Mouse (Mus musculus) liver, adult 2 months (tissue): ENCODE results near the gene Zfp82. TPM values are rescaled to one million over a fixed set of nuclear protein-coding genes. Genes with fewer than 3 reads are reported as not detected.

Experiments
- DNase-seq: peaks from one replicate; pipeline ENCODE4 v3.0.0-alpha.2; 2011; ENCODE audit warnings: low read depth, low spot score; ENCODE audit errors: extremely low read depth
- H3K27ac ChIP-seq: fragments of 200-500 bp; replicated peaks from 2 replicates; pipeline ENCODE4 v1.5.1; 2012; ENCODE audit warnings: low read depth, mild to moderate bottlenecking, control low read depth, inconsistent platforms, low read length; ENCODE audit not compliant: insufficient read depth
- H3K27me3 ChIP-seq: fragments of 200-500 bp; 2 replicates; pipeline ENCODE4 v1.6.1; 2012; ENCODE audit warnings: mild to moderate bottlenecking, moderate library complexity, low read length, inconsistent platforms; ENCODE audit not compliant: control insufficient read depth, insufficient read depth
- H3K36me3 ChIP-seq: fragments of 200-500 bp; 2 replicates; pipeline ENCODE4 v1.6.1; 2012; ENCODE audit warnings: low read length, inconsistent platforms; ENCODE audit not compliant: control insufficient read depth, insufficient read depth
- H3K4me1 ChIP-seq: fragments of 200-500 bp; 2 replicates; pipeline ENCODE4 v1.6.1; 2011; ENCODE audit warnings: low read length; ENCODE audit not compliant: control insufficient read depth, insufficient read depth
- H3K4me3 ChIP-seq: fragments of 200-500 bp; 2 replicates; pipeline ENCODE4 v1.5.1; 2011; ENCODE audit warnings: low read depth, mild to moderate bottlenecking, control low read depth, low read length, moderate library complexity; ENCODE audit not compliant: insufficient read depth
- H3K79me2 ChIP-seq: fragments of 200-500 bp; 2 replicates; pipeline ENCODE4 v1.6.1; 2012; ENCODE audit warnings: inconsistent platforms, mild to moderate bottlenecking, low read length, moderate library complexity; ENCODE audit not compliant: control insufficient read depth, insufficient read depth
- H3K9ac ChIP-seq: fragments of 200-500 bp; 2 replicates; pipeline ENCODE4 v1.6.1; 2012; ENCODE audit warnings: low read depth, mild to moderate bottlenecking, control low read depth, inconsistent platforms, low read length
- CTCF ChIP-seq: fragments of 200-500 bp; IDR thresholded peaks from 2 replicates; pipeline ENCODE4 v1.5.1; 2011; ENCODE audit warnings: low read depth, low read length, control low read depth
- POLR2A ChIP-seq: fragments of 200-500 bp; IDR thresholded peaks from 2 replicates; pipeline ENCODE4 v1.6.1; 2011; ENCODE audit warnings: low read length, control low read depth; ENCODE audit not compliant: insufficient read depth; ENCODE audit errors: extremely low read depth
- WGBS: fragments of 180-500 bp; shearing (Covaris S2); methylation state at CpG from one replicate; pipeline ENCODE4 v1.1.7; 2018; 5-methylcytosine and 5-hydroxymethylcytosine counted together
- polyA plus RNA-seq: library from polyadenylated mRNA; depleted of rRNA; stranded (reverse); fragments of >200 nt; gene quantifications from 2 replicates; pipeline ENCODE4 v1.2.3, GENCODE M21; 2012
- total RNA-seq: library from RNA; depleted of rRNA; stranded (reverse); fragments of >200 nt; gene quantifications from 2 replicates; pipeline ENCODE4 v1.2.3, GENCODE M21; 2014

Gene Zfp82
- total and polyA plus RNA-seq, 2 experiments = 0.04 to 0.46 TPM

DNA sequence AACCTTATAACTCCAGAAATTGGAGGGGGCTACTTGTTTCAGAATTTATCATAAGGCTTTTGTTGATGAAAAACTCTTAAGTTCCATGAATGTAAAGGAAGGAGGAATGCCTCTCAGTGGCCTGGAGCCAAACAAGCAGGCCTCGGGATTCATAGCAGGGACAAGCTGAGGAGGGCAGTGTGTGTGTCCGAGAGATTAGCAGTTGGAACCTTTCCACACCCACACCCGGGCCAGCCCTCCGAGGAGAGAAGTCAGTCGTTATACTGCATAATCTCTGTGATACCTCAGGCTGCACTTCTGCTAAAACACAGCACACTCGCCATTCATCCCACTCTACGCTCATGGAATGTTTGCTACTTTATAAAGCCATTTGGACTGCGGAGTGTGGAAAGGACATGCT, 48.9 kb downstream of the Zfp82 start:
- TF ChIP-seq POLR2A = no peak
- no peak for TF ChIP-seq CTCF
- Histone ChIP-seq H3K4me1 (no peaks in the 10 kb centered on the region), H3K27me3 (no peaks in the 10 kb centered on the region), H3K9ac (no peak overlapping the region), H3K4me3 (no peak overlapping the region), H3K36me3 (peaks cover 23% of the 10 kb centered on the region; the same call in 1 of the 2 replicates), H3K27ac (no peak overlapping the region), H3K79me2 (no peaks in the 10 kb centered on the region)
- DNase-seq = no peak
- 76% methylated on average over 8 of the region's 8 CpGs for WGBS

DNA sequence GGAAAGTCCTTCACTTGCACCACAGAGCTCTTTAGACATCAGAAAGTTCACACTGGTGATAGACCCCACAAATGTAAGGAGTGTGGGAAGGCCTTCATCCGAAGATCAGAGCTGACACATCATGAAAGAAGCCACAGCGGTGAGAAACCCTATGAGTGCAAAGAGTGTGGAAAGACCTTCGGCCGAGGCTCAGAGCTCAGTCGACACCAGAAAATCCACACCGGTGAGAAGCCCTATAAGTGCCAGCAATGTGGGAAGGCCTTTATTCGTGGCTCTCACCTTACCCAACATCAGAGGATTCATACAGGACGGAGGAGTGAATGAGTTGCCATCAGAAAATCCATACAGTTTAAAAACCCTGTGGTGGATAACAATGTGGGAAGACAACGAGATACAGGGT, 49.4 kb downstream of the Zfp82 start:
- WGBS = 94% methylated on average over 9 of the region's 9 CpGs
- Histone ChIP-seq H3K9ac (no peak overlapping the region), H3K79me2 (no peaks in the 10 kb centered on the region)

DNA sequence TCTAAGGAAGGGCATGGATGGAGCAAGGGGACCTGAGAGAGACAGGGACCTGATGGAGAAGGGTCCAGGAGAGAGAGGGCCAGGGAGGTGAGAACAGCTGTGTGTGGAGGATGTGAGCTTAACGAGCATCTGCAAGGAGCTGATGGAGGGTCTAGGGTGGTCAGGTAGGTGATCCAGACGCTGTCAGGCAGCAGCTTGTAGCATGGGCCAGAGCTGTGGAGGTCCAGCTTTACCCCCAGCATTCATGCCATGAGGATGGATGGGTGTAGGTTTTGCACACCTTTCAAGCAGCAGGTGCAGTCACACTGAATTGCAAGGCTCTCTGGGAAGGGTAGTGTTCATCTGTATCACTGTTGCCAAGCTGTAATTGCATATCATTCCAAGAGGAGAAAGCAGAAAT, 53.2 kb downstream of the Zfp82 start:
- H3K79me2 ChIP-seq = no peaks in the 10 kb centered on the region
- DNase-seq = no peak
- no peak for TF ChIP-seq CTCF
- no peak for TF ChIP-seq POLR2A
- H3K4me1 ChIP-seq = no peaks in the 10 kb centered on the region
- no peaks in the 10 kb centered on the region for H3K27me3 ChIP-seq
- H3K4me3 ChIP-seq = no peak overlapping the region
- H3K27ac ChIP-seq = no peak overlapping the region
- peaks cover 48% of the 10 kb centered on the region for H3K36me3 ChIP-seq
- WGBS = 94% methylated on average over 2 of the region's 2 CpGs
- H3K9ac ChIP-seq = no peak overlapping the region

More for the DNA sequence above, 49.4 kb downstream of the Zfp82 start:
- TF ChIP-seq CTCF (no peak), POLR2A (no peak)
- H3K27me3 ChIP-seq = no peaks in the 10 kb centered on the region
- peaks cover 27% of the 10 kb centered on the region; the same call in 1 of the 2 replicates for H3K36me3 ChIP-seq
- H3K4me3 ChIP-seq = no peak overlapping the region
- H3K4me1 ChIP-seq = no peaks in the 10 kb centered on the region
- no peak for DNase-seq
- H3K27ac ChIP-seq = no peak overlapping the region

- no peak overlapping the region for H3K27ac ChIP-seq
- DNase-seq = no peak
- WGBS = 94% methylated on average over 6 of the region's 6 CpGs
- peaks cover 42% of the 10 kb centered on the region for H3K36me3 ChIP-seq
- no peaks in the 10 kb centered on the region for H3K27me3 ChIP-seq
- no peaks in the 10 kb centered on the region for H3K4me1 ChIP-seq
- no peak overlapping the region for H3K4me3 ChIP-seq
- H3K9ac ChIP-seq = no peak overlapping the region
- no peaks in the 10 kb centered on the region for H3K79me2 ChIP-seq
- no peak for TF ChIP-seq POLR2A
- no peak for TF ChIP-seq CTCF
Observed at GRCm38 (mm10) chr7:30017226-30017625, 55.5 kb downstream of the Zfp82 start.

DNA sequence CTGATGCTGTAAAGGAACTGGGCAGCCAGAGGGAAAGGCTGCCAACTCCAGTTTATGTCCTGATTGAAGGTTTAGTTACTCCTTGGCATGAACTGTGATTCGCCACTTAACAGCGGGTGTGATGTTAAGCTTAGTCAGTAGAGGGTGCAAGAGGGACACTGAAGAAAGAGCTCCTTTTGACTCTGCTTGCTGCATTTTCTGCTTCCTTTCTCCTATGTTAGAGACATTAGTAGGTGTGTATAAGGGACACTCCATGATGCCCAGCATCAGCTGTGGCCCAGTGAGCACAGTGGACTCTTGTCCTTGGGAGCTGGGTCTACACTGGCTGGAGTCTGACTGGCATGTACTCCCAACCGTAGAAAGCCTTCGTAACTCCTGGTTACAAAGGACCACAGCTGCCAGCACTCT, 59.7 kb downstream of the Zfp82 start:
- no peaks in the 10 kb centered on the region; the same call in 1 of the 2 replicates for H3K79me2 ChIP-seq
- no peaks in the 10 kb centered on the region for H3K27me3 ChIP-seq
- H3K27ac ChIP-seq = no peak overlapping the region
- no peaks in the 10 kb centered on the region for H3K4me1 ChIP-seq
- TF ChIP-seq POLR2A (no peak), CTCF (peak; percentile 22; the same call in 1 of the 2 replicates)
- H3K4me3 ChIP-seq = no peak overlapping the region
- H3K9ac ChIP-seq = no peak overlapping the region
- 70% methylated on average over 4 of the region's 4 CpGs for WGBS
- peaks cover 37% of the 10 kb centered on the region for H3K36me3 ChIP-seq
- DNase-seq = peak; percentile 54

- peaks cover 4% of the 10 kb centered on the region; the same call in 1 of the 2 replicates for H3K79me2 ChIP-seq
- no peaks in the 10 kb centered on the region for H3K4me1 ChIP-seq
- no peak overlapping the region for H3K27ac ChIP-seq
- no peak overlapping the region for H3K4me3 ChIP-seq
- no peak for DNase-seq
- H3K27me3 ChIP-seq = no peaks in the 10 kb centered on the region
- no peak overlapping the region for H3K9ac ChIP-seq
- TF ChIP-seq CTCF (no peak), POLR2A (no peak)
- 92% methylated on average over 10 of the region's 10 CpGs for WGBS
- H3K36me3 ChIP-seq = peaks cover 37% of the 10 kb centered on the region
Observed at GRCm38 (mm10) chr7:30010551-30011195, 62.0 kb downstream of the Zfp82 start.
